Mouse (Mus musculus) left cerebral cortex, adult 11 months (tissue): Measurements from ENCODE around the gene Klhl1.
"Not testable (repeated sequence)": the region's sequence is repeated elsewhere in the genome, so short reads cannot be mapped to it uniquely, and the experiment has no call there.

ENCODE experiments used
- DNase-seq: peaks from one replicate; pipeline ENCODE4 v3.0.0; 2022; ENCODE audit warnings: low spot score

The Klhl1 gene

GRCm38 (mm10) chr14:96518954-96519682 lies at the start of gene Klhl1:
Gene Klhl1 (minus strand): TSS chr14:96519102.
- DNase-seq = peak; percentile 7

GRCm38 (mm10) chr14:96553668-96554067 lies 34.8 kb upstream of the Klhl1 start:
- no peak for DNase-seq

GRCm38 (mm10) chr14:96518151-96518953 lies 550 bp downstream of the Klhl1 start:
- DNase-seq = no peak

GRCm38 (mm10) chr14:96517727-96518126 lies 1.2 kb downstream of the Klhl1 start:
- no peak for DNase-seq

- DNase-seq = no peak
Observed at GRCm38 (mm10) chr14:96499936-96500335, 19.0 kb downstream of the Klhl1 start.

- DNase-seq = no peak
Observed at GRCm38 (mm10) chr14:96471812-96472211, 47.1 kb downstream of the Klhl1 start.

GRCm38 (mm10) chr14:96471336-96471735 lies 47.6 kb downstream of the Klhl1 start:
- no peak for DNase-seq

GRCm38 (mm10) chr14:96461756-96462155 lies 57.1 kb downstream of the Klhl1 start:
- DNase-seq = no peak

- DNase-seq = no peak
Observed at GRCm38 (mm10) chr14:96392032-96392737, 126.7 kb downstream of the Klhl1 start.

GRCm38 (mm10) chr14:96362727-96363126 lies 156.2 kb downstream of the Klhl1 start:
- DNase-seq = no peak

- no peak for DNase-seq
Observed at GRCm38 (mm10) chr14:96348220-96348619, 170.7 kb downstream of the Klhl1 start.

- DNase-seq = no peak
Observed at GRCm38 (mm10) chr14:96331069-96331468, 187.8 kb downstream of the Klhl1 start.

- no peak for DNase-seq
Observed at GRCm38 (mm10) chr14:96217805-96218441, 301.0 kb downstream of the Klhl1 start.

GRCm38 (mm10) chr14:96194795-96195194 lies 324.1 kb downstream of the Klhl1 start:
- not testable (repeated sequence) for DNase-seq

GRCm38 (mm10) chr14:96174546-96174945 lies 344.4 kb downstream of the Klhl1 start:
- no peak for DNase-seq

GRCm38 (mm10) chr14:96143137-96143536 lies 375.8 kb downstream of the Klhl1 start:
- DNase-seq = no peak

- DNase-seq = no peak
Observed at GRCm38 (mm10) chr14:96140246-96140645, 378.7 kb downstream of the Klhl1 start.

- no peak for DNase-seq
Observed at GRCm38 (mm10) chr14:96107396-96107795, 411.5 kb downstream of the Klhl1 start.

- no peak for DNase-seq
Observed at GRCm38 (mm10) chr14:96081681-96082207, 437.2 kb downstream of the Klhl1 start.

- peak; percentile 4 for DNase-seq
Observed at GRCm38 (mm10) chr14:96065884-96066283, 453.0 kb downstream of the Klhl1 start.
